Mouse (Mus musculus) brain, embryonic 14.5 days (tissue): ENCODE results near the gene Dcaf1. TPM values are rescaled to one million over a fixed set of nuclear protein-coding genes. Genes with fewer than 3 reads are reported as not detected.

ENCODE experiments used
- DNase-seq: peaks from one replicate; pipeline ENCODE4 v3.0.0-alpha.2; 2011; ENCODE audit warnings: low read depth
- CTCF ChIP-seq: fragments of 200-500 bp; IDR thresholded peaks from 2 replicates; pipeline ENCODE4 v1.5.1; 2012; ENCODE audit warnings: inconsistent platforms, mild to moderate bottlenecking, moderate library complexity, borderline replicate concordance; ENCODE audit not compliant: insufficient read depth, insufficient read length; ENCODE audit errors: extremely low read depth
- POLR2A ChIP-seq: fragments of 200-500 bp; IDR thresholded peaks from 2 replicates; pipeline ENCODE4 v1.6.1; 2012; ENCODE audit warnings: mild to moderate bottlenecking, inconsistent platforms, borderline replicate concordance; ENCODE audit not compliant: poor library complexity, insufficient read depth, insufficient read length, severe bottlenecking; ENCODE audit errors: extremely low read depth
- polyA plus RNA-seq: library from polyadenylated mRNA; depleted of rRNA; stranded (reverse); fragments of >200 nt; gene quantifications from 2 replicates; pipeline ENCODE4 v1.2.3, GENCODE M21; 2012

Gene Dcaf1
- polyA plus RNA-seq, 1 experiment = 31.8 TPM

DNA sequence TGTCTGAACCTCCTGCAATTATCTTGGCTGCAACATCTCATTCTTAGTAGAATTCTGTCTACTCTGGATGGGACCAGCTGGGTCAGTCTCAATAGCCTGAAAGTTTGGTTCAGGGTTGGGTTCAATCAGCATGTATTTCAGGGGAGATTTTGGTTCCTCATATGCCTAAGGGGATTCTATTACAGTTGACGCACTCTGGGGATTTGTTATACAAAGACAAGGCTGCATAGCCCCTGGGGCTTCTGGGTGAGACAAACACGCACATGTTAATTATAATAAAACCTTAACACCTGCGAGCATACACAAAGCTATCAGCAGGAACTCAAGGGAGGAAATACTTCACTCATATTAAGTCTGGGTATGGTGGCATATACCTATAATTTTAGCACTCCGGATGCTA, 15.2 kb upstream of the Dcaf1 start:
- no peak for DNase-seq
- TF ChIP-seq POLR2A = no peak
- no peak for TF ChIP-seq CTCF

DNA sequence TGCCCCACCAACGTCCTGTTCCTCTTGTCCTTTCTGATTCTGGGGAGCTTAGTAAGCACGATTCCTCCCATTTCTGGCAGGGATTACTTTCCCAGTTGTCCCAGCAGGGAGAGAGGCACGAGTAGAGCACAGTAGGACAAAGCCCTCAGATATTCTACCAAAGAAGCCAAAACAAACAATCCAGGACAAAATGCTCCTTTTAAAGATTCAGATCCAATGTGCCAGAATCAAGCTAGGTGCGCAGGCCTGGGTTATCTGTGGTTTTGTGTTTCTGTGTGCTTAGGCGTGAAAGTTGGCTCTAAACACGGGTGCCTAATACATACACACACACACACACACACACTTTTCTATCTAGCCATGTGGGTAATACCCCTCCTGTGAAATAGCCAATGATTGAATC, 3.5 kb upstream of the Dcaf1 start:
- DNase-seq = no peak
- TF ChIP-seq CTCF = no peak
- no peak for TF ChIP-seq POLR2A

DNA sequence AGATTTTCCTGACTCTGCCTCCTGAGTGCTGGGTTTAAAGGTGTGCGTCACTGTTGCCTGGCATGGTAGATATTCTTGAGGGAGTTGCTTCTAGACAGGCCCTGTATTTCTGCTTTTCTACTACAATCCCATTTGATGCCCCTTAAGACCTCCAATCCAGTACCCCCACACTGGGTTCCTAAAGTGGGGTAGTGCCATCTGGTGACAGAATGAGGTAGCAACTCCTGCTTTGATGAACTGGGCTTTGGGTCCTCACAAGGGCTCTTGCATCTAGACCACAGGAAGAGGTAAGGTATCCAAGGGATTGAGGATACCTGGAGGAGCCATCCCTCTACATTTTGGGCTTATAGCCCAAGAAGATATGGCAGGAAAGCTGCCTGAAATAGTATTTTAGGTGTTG, 2.5 kb upstream of the Dcaf1 start:
- peak; percentile 41 for DNase-seq
- TF ChIP-seq POLR2A (no peak), CTCF (peak; percentile 39; the same call in 1 of the 2 replicates)

DNA sequence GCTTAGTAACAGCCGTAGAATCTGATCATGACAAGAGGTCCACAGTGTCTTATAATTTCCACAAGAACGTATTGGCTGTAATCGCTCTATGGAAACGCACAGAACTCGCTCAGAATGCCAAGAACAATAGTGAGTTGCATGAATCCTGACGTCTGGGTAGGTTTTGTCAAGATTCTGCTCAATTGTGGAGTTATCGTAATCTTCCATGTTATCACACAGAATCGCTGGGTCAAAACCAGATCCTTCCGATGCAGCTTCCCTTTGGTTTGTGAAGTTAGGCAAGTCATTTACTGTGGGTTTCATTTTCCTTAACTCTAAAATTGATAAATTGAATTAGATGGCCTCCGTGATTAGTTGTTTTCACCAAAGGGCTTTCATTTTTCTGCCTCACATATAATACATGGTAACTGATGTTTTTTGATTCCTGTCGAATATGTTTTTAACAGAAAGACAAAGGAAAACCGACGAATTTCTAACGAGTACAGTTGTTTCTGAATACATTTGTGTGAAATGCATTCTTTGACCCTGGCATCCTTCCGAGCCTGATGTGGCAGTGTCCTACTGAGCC, 540 bp upstream of the Dcaf1 start:
- DNase-seq = no peak
- no peak for TF ChIP-seq POLR2A
- TF ChIP-seq CTCF = no peak

DNA sequence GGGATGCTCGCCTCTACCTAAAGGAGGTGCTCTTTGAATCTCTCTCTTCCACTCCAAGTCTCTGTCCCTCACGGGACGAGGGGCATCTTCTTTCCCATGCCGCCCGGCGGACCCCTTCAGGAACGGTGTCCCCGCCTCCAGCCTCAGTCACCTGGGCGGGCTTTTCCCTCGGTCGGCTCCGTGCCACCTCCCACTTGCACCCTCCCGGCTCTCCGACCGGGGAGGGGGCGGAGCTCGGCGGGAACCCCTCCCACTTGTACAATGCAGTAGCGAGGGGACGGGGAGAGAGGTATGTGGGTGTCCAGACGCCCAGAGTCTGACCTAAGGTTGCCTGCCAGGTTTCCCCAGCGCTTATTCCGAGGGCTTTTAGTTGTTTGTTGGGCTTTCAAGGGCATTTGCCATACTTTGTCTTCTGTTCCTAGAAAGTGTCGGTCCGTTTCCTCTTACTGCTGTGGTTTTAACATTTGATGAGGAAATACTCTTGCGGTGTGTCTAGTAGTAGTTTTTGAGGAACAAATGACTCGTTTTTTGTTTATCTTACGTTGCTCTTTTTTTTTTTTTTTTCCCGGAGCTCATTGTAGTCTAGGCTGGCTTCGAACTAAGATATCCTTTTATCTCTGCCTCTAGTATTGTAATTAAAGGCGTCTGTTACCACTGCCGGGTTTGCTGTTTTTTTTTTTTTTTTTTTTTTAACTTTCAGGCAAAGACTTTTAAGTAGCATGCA, 869 bp downstream of the Dcaf1 start:
- peak; percentile 90 for DNase-seq
- TF ChIP-seq POLR2A (no peak; the same call in 1 of the 2 replicates), CTCF (no peak)

DNA sequence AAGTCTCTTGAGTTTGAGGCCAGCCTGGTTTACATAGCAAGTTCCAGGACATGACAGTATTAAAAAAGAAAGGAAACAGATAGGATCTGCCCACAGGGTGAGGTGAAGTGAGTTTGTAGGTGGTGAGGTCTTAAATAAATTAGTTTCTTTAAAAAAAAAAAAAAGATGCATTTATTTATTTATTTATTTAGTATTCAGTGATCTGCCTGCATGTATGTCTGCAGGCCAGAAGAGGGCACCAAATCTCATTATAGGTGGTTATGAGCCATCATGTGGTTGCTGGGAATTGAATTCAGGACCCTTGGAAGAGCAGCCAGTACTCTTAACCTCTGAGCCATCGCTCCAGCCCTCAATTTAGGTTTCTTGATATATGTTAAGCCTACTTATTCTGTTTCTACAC, 18.9 kb downstream of the Dcaf1 start:
- TF ChIP-seq POLR2A (no peak), CTCF (peak; percentile 15; the same call in 1 of the 2 replicates)
- DNase-seq = peak; percentile 7

DNA sequence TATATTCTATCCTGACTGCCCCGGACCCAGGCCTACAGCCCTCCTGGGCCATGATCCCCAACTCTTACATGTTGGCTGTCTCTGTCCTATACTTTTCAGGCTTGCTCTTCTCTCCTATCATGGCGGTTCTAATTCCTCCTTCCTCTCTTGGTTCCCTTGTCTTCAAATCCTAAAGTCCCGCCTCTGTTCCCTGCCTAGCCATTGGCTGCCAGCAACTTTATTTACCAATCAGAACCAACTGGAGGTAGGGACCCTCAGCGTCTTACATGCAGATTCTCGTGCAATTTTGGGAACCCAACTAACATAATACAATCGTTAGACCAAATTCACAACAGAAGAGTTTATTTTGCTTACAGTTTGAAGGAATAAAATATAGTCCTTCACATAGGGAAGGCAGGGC, 21.1 kb downstream of the Dcaf1 start:
- no peak for DNase-seq
- TF ChIP-seq CTCF (no peak), POLR2A (no peak)

DNA sequence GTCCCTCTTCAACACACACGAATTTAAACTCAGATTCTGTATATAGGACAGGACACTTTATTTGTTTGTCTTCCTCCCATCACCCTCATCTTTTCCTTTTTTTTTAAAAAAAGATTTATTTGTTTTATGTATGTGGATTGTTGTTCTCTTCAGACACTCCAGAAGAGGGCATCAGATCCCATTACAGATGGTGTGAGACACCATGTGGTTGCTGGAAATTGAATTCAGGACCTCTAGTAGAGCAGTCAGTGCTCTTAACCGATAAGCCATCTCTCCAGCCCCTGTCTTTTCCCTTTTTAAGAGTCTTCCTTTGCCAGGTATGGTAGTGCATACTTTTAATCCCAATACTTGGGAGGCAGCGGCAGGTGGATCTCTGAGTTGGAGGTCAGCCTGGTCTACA, 35.0 kb downstream of the Dcaf1 start:
- DNase-seq = no peak
- no peak for TF ChIP-seq CTCF
- TF ChIP-seq POLR2A = no peak

DNA sequence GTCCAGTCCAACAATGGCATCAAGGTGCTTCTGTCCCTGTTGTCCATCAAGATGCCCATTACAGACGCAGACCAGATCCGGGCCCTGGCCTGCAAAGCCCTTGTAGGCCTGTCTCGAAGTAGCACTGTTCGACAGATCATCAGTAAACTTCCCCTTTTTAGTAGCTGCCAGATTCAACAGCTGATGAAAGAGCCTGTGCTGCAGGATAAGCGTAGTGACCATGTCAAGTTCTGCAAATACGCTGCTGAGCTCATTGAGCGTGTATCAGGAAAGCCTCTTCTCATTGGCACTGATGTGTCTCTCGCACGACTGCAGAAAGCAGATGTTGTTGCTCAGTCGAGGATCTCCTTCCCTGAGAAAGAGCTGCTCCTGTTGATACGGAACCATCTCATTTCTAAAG, 36.4 kb downstream of the Dcaf1 start:
- no peak for DNase-seq
- no peak for TF ChIP-seq POLR2A

DNA sequence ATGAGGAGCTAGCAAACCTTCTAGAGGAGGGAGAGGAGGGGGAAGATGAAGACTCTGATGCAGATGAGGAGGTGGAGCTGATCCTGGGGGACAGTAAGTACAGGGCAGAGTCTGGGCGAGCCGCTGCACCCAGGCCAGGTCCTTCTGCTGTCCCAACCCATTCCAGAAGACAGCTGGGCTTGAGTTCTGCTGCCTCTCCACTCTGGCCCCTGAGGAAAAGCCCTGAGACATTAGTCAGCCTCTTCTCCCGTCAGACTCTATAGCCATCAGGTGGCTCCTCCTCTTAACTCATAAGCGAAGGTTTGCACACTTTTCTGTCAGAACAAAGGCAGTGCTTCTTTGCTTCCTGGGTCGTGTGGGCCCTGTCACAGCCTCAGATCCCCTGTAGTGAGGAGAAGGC, 52.5 kb downstream of the Dcaf1 start:
- TF ChIP-seq CTCF (no peak), POLR2A (no peak)
- DNase-seq = no peak

DNA sequence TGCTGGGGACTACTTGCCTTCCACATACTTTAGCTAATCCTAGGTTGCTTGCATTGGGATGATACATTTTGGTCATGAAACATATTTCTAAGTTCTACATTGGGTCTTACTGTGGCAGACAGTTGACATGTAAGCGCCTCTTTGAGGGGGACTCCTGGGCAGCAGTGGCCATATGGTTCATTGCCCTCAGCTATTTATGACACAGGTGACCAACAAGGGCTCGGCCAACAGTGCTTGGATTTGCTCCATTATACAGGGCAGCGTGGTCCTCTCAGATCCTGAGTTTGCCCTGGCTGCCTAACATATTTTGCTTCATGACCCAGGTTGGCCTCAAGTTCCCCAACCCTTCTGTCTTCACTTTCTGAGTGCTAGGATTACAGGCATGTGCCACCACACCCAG, 55.0 kb downstream of the Dcaf1 start:
- TF ChIP-seq POLR2A (no peak), CTCF (no peak)
- no peak for DNase-seq

DNA sequence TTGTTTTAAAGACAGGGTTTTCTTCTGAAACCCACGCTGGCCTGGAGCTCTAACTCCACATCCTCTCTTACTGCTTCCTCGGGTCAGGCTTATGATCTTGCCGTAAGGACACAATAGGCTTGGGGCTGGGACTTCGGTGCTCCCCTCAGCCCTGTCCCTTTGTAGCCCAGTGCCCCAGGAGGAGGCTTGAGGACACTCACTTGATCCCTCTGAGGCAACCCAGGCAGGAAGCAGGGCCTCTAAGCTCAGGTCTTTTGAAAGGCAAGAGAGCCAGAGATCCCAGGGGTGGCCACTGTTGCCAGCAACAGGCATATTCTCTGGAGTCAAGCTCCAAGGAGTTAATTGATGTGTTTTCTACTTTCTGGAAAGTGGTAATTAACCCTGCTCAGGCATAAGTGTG, 57.8 kb downstream of the Dcaf1 start:
- no peak for DNase-seq
- TF ChIP-seq CTCF = no peak
- no peak for TF ChIP-seq POLR2A

DNA sequence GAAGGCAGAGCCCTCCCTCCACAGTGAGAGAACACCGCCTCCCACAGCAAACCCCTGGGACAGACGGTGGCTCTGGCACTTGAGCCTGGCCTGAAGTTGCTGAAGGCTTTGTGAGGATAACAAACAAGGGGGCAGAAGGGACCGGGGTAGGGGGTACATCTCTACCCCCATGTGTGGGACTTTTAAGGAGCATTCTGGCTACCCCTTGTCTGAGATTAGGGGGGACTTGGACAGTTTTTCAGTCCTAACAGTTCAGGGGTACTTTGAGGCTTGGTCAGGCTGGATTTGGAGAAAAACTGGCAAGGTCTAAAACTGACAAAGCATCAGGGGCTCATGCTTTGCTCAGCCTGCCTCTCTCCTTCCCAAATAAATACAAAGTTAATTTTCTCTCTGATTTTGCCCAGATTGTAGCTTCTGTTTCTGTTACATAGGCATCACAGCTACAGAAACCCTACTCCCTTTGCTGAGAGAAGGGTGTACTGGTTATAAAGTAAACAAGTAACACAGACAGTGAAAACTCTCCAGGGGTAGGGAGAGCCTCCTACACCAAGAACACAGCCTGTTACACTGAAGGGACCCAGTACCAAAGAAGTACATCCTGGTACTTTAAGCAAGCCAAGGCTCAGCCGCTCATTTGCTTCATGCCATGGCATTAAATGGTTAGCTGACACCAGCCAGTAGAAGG, 59.5 kb downstream of the Dcaf1 start:
- TF ChIP-seq POLR2A (no peak), CTCF (no peak)
- no peak for DNase-seq
